Mouse (Mus musculus) common myeloid progenitor, adult 5-6 weeks (primary cell): ENCODE data around the gene Eps15. TPM values are rescaled to one million over a fixed set of nuclear protein-coding genes. Genes with fewer than 3 reads are reported as not detected.

Experiments used
- ATAC-seq: replicated peaks from 2 replicates; pipeline ENCODE4 v1.8.0; 2016; ENCODE audit warnings: low read depth, mild to moderate bottlenecking, moderate TSS enrichment, inconsistent platforms; ENCODE audit not compliant: poor library complexity, severe bottlenecking
- total RNA-seq: library from RNA; stranded (forward); fragments of 200-1000, 187-1606 nt; gene quantifications from 2 replicates; pipeline ENCODE4 v1.2.3, GENCODE M21; 2017

The Eps15 gene
- total RNA-seq, 1 experiment from 2014 or later, result 63.1 TPM

GRCm38 (mm10) chr4:109266744-109267143 lies 13.3 kb upstream of the Eps15 start:
- no peak for ATAC-seq

- 0 out of 2 replicates have a peak, but pooled peaks have one; percentile 15 for ATAC-seq
Observed at GRCm38 (mm10) chr4:109267452-109267851, 12.6 kb upstream of the Eps15 start.

GRCm38 (mm10) chr4:109268903-109269302 lies 11.2 kb upstream of the Eps15 start:
- no peak for ATAC-seq

- peak; percentile 86 for ATAC-seq
Observed at GRCm38 (mm10) chr4:109271803-109272202, 8.3 kb upstream of the Eps15 start.

GRCm38 (mm10) chr4:109273586-109274240 lies 6.4 kb upstream of the Eps15 start:
- ATAC-seq, result no peak; the same call in 1 of the 2 replicates

GRCm38 (mm10) chr4:109280459-109281160 lies 542 bp downstream of the Eps15 start:
- ATAC-seq, result 0 out of 2 replicates have a peak, but pooled peaks have one; percentile 9

- ATAC-seq, result no peak
Observed at GRCm38 (mm10) chr4:109281161-109281560, 1.1 kb downstream of the Eps15 start.

GRCm38 (mm10) chr4:109281946-109282345 lies 1.9 kb downstream of the Eps15 start:
- no peak for ATAC-seq

- ATAC-seq, result no peak
Observed at GRCm38 (mm10) chr4:109294629-109295028, 14.6 kb downstream of the Eps15 start.

GRCm38 (mm10) chr4:109296510-109296909 lies 16.4 kb downstream of the Eps15 start:
- no peak for ATAC-seq

GRCm38 (mm10) chr4:109299136-109299535 lies 19.1 kb downstream of the Eps15 start:
- no peak for ATAC-seq

GRCm38 (mm10) chr4:109316941-109317894 lies 37.1 kb downstream of the Eps15 start:
- no peak for ATAC-seq

- no peak for ATAC-seq
Observed at GRCm38 (mm10) chr4:109336796-109337195, 56.7 kb downstream of the Eps15 start.

GRCm38 (mm10) chr4:109341222-109341621 lies 61.2 kb downstream of the Eps15 start:
- no peak for ATAC-seq

- 0 out of 2 replicates have a peak, but pooled peaks have one; percentile 42 for ATAC-seq
Observed at GRCm38 (mm10) chr4:109342783-109343485, 62.9 kb downstream of the Eps15 start.

- ATAC-seq, result no peak
Observed at GRCm38 (mm10) chr4:109343909-109344308, 63.8 kb downstream of the Eps15 start.

- no peak for ATAC-seq
Observed at GRCm38 (mm10) chr4:109378107-109378506, 98.0 kb downstream of the Eps15 start.

- no peak for ATAC-seq
Observed at GRCm38 (mm10) chr4:109382457-109382856, 102.4 kb downstream of the Eps15 start.

GRCm38 (mm10) chr4:109385599-109385998 lies 105.5 kb downstream of the Eps15 start:
- no peak for ATAC-seq
